Mouse (Mus musculus): ENCODE data around the gene Armc2. TPM values are rescaled to one million over a fixed set of nuclear protein-coding genes. Genes with fewer than 3 reads are reported as not detected.

Gene Armc2
- polyA plus RNA-seq, 1 experiment from 2014 or later, result 12.7 TPM

DNA sequence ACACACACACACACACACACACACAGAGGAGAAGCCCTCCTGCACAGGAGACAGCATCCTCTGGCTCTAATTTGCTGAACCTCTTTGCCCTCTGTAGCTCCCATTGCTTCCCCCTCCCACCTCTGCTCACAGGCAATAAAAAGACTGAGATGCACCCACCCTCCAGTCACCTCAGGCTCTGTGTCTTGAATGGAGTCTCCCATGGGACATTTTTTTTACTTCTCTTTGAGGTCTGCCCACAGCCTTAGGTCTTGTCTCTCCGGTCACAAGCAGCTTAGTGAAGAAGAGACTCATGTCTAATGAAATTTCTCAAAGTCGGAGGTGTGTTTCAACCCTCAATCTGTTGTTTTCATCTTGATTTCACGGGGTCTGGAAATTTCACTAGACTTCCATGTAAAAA is 29.3 kb downstream of the Armc2 start:
- Histone ChIP-seq H3K4me2 (replicated peaks) (no peak overlapping the region), H3K27me3 (ENCODE audit: control insufficient read depth, insufficient read depth, low read length) (no peaks in the 10 kb centered on the region), H3K36me3 (replicated peaks; ENCODE audit: control insufficient read depth, insufficient read depth) (no peaks in the 10 kb centered on the region), H3K27ac (no peak overlapping the region), H3K4me3 (replicated peaks; ENCODE audit: low read length) (no peak overlapping the region), H3K4me1 (replicated peaks; ENCODE audit: control insufficient read depth, insufficient read depth, low read length) (0 out of 2 replicates have a peak, but pooled peaks cover 4% of the 10 kb centered on the region), H3K9ac (no peak overlapping the region), H3K9me3 (ENCODE audit: control insufficient read depth, low read length) (no peaks in the 10 kb centered on the region)
- ATAC-seq (ENCODE audit: low FRiP score) (no peak), DNase-seq (ENCODE audit: low spot score) (no peak)
- WGBS, result 86% methylated on average over 3 of the region's 3 CpGs

DNA sequence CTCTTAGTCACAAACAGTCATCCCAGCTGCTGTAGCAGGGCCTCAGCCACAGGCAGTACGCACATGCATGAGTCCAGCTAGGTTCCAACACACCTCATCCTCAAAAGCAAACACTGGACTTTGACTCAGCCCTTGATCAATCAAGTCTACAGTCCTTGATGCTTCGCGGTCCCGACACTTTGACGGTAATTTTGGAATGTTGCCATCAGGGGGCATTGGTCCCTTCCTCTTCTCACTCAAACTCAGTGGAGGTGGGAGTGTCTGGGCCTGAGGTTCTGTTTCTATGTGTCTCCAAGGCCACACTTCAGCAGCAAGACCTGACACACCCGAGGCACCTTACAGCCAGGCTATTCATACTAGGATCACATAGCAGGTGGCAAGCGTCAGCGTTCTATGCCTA is 32.1 kb downstream of the Armc2 start:
- Histone ChIP-seq H3K9ac (no peak overlapping the region), H3K4me1 (replicated peaks; ENCODE audit: control insufficient read depth, insufficient read depth, low read length) (no peaks in the 10 kb centered on the region), H3K36me3 (replicated peaks; ENCODE audit: control insufficient read depth, insufficient read depth) (no peaks in the 10 kb centered on the region), H3K4me3 (replicated peaks; ENCODE audit: low read length) (no peak overlapping the region), H3K9me3 (ENCODE audit: control insufficient read depth, low read length) (no peaks in the 10 kb centered on the region), H3K4me2 (replicated peaks) (no peak overlapping the region), H3K27ac (no peak overlapping the region), H3K27me3 (ENCODE audit: control insufficient read depth, insufficient read depth, low read length) (no peaks in the 10 kb centered on the region)
- ATAC-seq (ENCODE audit: low FRiP score) (no peak), DNase-seq (ENCODE audit: low spot score) (no peak)
- WGBS, result 88% methylated on average over 8 of the region's 8 CpGs

GRCm38 (mm10) chr10:41984221-41984620 is 34.0 kb downstream of the Armc2 start:
- no peak overlapping the region for H3K9ac ChIP-seq
- no peaks in the 10 kb centered on the region for H3K27me3 ChIP-seq (ENCODE audit: control insufficient read depth, insufficient read depth, low read length)
- no peak overlapping the region for H3K4me2 ChIP-seq (replicated peaks)
- H3K4me1 ChIP-seq (replicated peaks; ENCODE audit: control insufficient read depth, insufficient read depth, low read length), result no peaks in the 10 kb centered on the region
- ATAC-seq (ENCODE audit: low FRiP score), result no peak
- H3K4me3 ChIP-seq (replicated peaks; ENCODE audit: low read length), result no peak overlapping the region
- no peaks in the 10 kb centered on the region for H3K9me3 ChIP-seq (ENCODE audit: control insufficient read depth, low read length)
- WGBS, result 93% methylated on average over 6 of the region's 6 CpGs
- no peak overlapping the region for H3K27ac ChIP-seq
- H3K36me3 ChIP-seq (replicated peaks; ENCODE audit: control insufficient read depth, insufficient read depth), result no peaks in the 10 kb centered on the region
- DNase-seq (ENCODE audit: low spot score), result no peak

DNA sequence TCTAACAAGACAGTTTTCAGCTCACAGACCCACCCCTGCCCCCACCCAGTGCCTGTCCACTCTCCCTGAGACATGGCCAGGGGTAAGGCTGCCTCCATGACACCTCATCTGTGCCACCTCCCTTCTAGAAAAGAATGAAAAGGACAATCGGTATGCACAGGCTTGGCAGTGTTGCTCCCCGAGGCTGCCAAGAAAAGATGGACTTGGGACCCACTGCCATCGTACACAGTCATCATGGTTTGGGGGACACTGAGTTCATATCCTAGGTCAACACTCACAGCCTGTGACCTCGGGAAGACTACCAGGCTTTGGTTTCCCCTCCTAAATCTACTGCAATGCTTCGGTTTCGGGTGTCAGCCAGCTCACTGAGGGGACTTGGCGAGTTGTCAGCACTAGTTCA is 35.4 kb downstream of the Armc2 start:
- H3K4me2 ChIP-seq (replicated peaks), result no peak overlapping the region
- no peaks in the 10 kb centered on the region for H3K27me3 ChIP-seq (ENCODE audit: control insufficient read depth, insufficient read depth, low read length)
- no peaks in the 10 kb centered on the region for H3K4me1 ChIP-seq (replicated peaks; ENCODE audit: control insufficient read depth, insufficient read depth, low read length)
- H3K9me3 ChIP-seq (ENCODE audit: control insufficient read depth, low read length), result no peaks in the 10 kb centered on the region
- no peak overlapping the region for H3K27ac ChIP-seq
- ATAC-seq (ENCODE audit: low FRiP score) (no peak), DNase-seq (ENCODE audit: low spot score) (no peak)
- H3K9ac ChIP-seq, result no peak overlapping the region
- 74% methylated on average over 7 of the region's 7 CpGs for WGBS
- no peak overlapping the region for H3K4me3 ChIP-seq (replicated peaks; ENCODE audit: low read length)
- H3K36me3 ChIP-seq (replicated peaks; ENCODE audit: control insufficient read depth, insufficient read depth), result no peaks in the 10 kb centered on the region

- Histone ChIP-seq H3K27me3 (ENCODE audit: control insufficient read depth, insufficient read depth, low read length) (no peaks in the 10 kb centered on the region), H3K4me3 (replicated peaks; ENCODE audit: low read length) (no peak overlapping the region), H3K36me3 (replicated peaks; ENCODE audit: control insufficient read depth, insufficient read depth) (no peaks in the 10 kb centered on the region), H3K9ac (no peak overlapping the region), H3K27ac (no peak overlapping the region), H3K4me2 (replicated peaks) (no peak overlapping the region), H3K4me1 (replicated peaks; ENCODE audit: control insufficient read depth, insufficient read depth, low read length) (no peaks in the 10 kb centered on the region), H3K9me3 (ENCODE audit: control insufficient read depth, low read length) (no peaks in the 10 kb centered on the region)
- DNase-seq (ENCODE audit: low spot score) (peak; percentile 77), ATAC-seq (ENCODE audit: low FRiP score) (peak; percentile 46)
- 24% methylated on average over 6 of the region's 6 CpGs for WGBS
Observed at GRCm38 (mm10) chr10:41980772-41981383, 37.4 kb downstream of the Armc2 start.

DNA sequence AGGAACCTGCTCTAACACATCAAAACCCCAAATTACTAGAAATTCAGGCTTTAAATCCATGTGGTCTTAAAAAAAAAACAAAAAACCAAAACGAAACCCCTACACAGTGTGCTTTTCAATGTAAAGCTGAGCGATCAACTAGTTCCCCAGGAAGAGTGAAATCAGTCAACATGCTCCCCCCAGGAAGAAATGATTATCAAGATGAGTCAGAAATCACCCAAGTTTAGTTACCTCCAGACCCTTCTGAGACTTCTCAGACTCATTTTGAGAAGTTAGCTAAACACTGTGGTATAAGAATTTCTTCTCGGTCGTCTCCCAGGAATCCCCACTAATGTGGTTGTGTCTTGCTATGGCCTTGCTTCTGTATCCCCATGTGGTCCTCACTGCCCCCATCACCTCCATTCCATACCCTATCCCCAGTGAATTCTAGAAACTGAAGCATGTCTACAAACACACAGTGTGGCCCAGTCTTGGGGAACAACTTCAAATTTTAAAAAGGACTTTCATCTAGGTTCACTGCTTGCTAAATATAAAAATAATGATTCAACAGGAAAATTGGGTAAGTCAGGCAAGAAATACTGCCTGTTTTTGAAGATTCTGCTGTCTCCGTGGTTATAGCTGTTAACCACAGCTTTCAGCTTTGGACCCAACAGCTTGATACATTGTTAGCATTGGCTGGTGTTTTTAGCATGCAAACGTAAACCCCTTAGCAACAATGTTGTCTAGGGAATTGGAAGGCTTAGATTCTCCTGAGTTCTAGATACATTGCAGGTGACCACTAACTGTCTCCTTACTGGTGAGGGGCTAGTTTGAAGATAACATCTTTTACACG is 39.6 kb downstream of the Armc2 start:
- no peak overlapping the region for H3K9ac ChIP-seq
- H3K4me3 ChIP-seq (replicated peaks; ENCODE audit: low read length), result no peak overlapping the region
- DNase-seq (ENCODE audit: low spot score), result no peak
- no peaks in the 10 kb centered on the region for H3K9me3 ChIP-seq (ENCODE audit: control insufficient read depth, low read length)
- no peak overlapping the region for H3K4me2 ChIP-seq (replicated peaks)
- H3K4me1 ChIP-seq (replicated peaks; ENCODE audit: control insufficient read depth, insufficient read depth, low read length), result no peaks in the 10 kb centered on the region
- no peak overlapping the region for H3K27ac ChIP-seq
- no peaks in the 10 kb centered on the region for H3K27me3 ChIP-seq (ENCODE audit: control insufficient read depth, insufficient read depth, low read length)
- ATAC-seq (ENCODE audit: low FRiP score), result no peak
- no peaks in the 10 kb centered on the region for H3K36me3 ChIP-seq (replicated peaks; ENCODE audit: control insufficient read depth, insufficient read depth)
- 86% methylated on average over 7 of the region's 7 CpGs for WGBS

DNA sequence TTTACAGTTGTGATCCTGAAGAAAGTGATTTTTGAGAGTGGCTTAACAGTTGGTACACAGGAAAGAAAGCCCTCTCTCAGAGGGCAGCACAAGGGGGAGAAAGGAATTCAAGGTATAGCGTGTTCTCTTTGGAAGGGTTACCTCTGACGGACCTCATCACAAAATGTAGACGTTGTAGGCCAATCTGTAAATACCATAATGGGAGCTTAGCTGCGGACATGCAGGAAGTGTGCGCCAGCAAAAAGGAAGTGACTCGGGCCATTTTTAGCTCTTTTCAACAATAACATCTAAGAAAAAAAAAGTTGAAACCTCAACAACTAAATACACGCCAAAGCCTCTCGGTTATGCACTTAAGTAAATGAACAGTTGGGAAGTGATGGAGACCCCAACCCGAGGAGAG is 45.6 kb downstream of the Armc2 start:
- Histone ChIP-seq H3K36me3 (replicated peaks; ENCODE audit: control insufficient read depth, insufficient read depth) (no peaks in the 10 kb centered on the region), H3K4me2 (replicated peaks) (no peak overlapping the region), H3K27ac (no peak overlapping the region), H3K9ac (no peak overlapping the region), H3K4me3 (replicated peaks; ENCODE audit: low read length) (no peak overlapping the region), H3K4me1 (replicated peaks; ENCODE audit: control insufficient read depth, insufficient read depth, low read length) (no peaks in the 10 kb centered on the region), H3K27me3 (ENCODE audit: control insufficient read depth, insufficient read depth, low read length) (no peaks in the 10 kb centered on the region), H3K9me3 (ENCODE audit: control insufficient read depth, low read length) (no peaks in the 10 kb centered on the region)
- 85% methylated on average over 9 of the region's 9 CpGs for WGBS
- ATAC-seq (ENCODE audit: low FRiP score) (no peak), DNase-seq (ENCODE audit: low spot score) (no peak)

- ATAC-seq (ENCODE audit: low FRiP score) (no peak), DNase-seq (ENCODE audit: low spot score) (no peak)
- Histone ChIP-seq H3K9me3 (ENCODE audit: control insufficient read depth, low read length) (no peaks in the 10 kb centered on the region), H3K4me2 (replicated peaks) (no peak overlapping the region), H3K27ac (no peak overlapping the region), H3K27me3 (ENCODE audit: control insufficient read depth, insufficient read depth, low read length) (no peaks in the 10 kb centered on the region), H3K4me1 (replicated peaks; ENCODE audit: control insufficient read depth, insufficient read depth, low read length) (no peaks in the 10 kb centered on the region), H3K36me3 (replicated peaks; ENCODE audit: control insufficient read depth, insufficient read depth) (no peaks in the 10 kb centered on the region), H3K9ac (no peak overlapping the region), H3K4me3 (replicated peaks; ENCODE audit: low read length) (no peak overlapping the region)
- 84% methylated on average over 11 of the region's 11 CpGs for WGBS
Observed at GRCm38 (mm10) chr10:41967915-41968635, 50.2 kb downstream of the Armc2 start.

DNA sequence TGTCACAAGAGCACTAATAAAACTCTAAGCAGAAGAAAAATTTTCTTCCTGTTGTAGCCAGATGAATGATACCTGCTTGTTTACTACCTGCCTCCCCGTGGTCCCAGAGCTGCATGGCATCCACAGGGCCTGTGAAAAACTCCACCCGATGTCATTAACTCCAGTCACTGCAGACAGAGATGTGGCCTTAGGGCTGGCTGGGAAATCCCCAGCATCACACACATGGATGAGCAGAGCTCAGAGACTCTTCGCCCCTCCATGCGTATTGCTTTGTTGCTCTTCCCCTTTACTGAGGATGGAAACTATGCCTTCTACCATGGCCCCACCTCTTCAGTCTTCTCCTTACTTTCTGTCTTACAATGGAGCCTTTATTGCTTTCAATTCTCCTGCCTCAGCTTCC is 55.5 kb downstream of the Armc2 start:
- ATAC-seq (ENCODE audit: low FRiP score) (0 out of 2 replicates have a peak, but pooled peaks have one; percentile 46), DNase-seq (ENCODE audit: low spot score) (no peak)
- no peak overlapping the region for H3K27ac ChIP-seq
- no peak overlapping the region for H3K9ac ChIP-seq
- H3K27me3 ChIP-seq (ENCODE audit: control insufficient read depth, insufficient read depth, low read length), result no peaks in the 10 kb centered on the region
- H3K4me3 ChIP-seq (replicated peaks; ENCODE audit: low read length), result no peak overlapping the region
- WGBS, result 35% methylated on average over 4 of the region's 4 CpGs
- H3K4me2 ChIP-seq (replicated peaks), result no peak overlapping the region
- no peaks in the 10 kb centered on the region for H3K36me3 ChIP-seq (replicated peaks; ENCODE audit: control insufficient read depth, insufficient read depth)
- no peaks in the 10 kb centered on the region for H3K4me1 ChIP-seq (replicated peaks; ENCODE audit: control insufficient read depth, insufficient read depth, low read length)
- H3K9me3 ChIP-seq (ENCODE audit: control insufficient read depth, low read length), result no peaks in the 10 kb centered on the region
